Mouse (Mus musculus) T-helper 1 cell (primary cell): Measurements from ENCODE around the gene Aifm1.
"Not testable (repeated sequence)": the region's sequence is repeated elsewhere in the genome, so short reads cannot be mapped to it uniquely, and the experiment has no call there.

Experiments used
- in situ Hi-C: fragments of 300-600 bp; cut with MboI, MseI; formaldehyde crosslinking; loops from one replicate; pipeline ENCODE4 v1.15.1; 2025; ENCODE audit warnings: high pct_unique_total_duplicates

Gene Aifm1

GRCm38 (mm10) chrX:48460496-48460895 lies 52.9 kb downstream of the Aifm1 start:
- in situ Hi-C loops = loop anchor here (5.0 kb wide), 1 partner anchor 38 kb away; no protein-coding TSS in a partner anchor

DNA sequence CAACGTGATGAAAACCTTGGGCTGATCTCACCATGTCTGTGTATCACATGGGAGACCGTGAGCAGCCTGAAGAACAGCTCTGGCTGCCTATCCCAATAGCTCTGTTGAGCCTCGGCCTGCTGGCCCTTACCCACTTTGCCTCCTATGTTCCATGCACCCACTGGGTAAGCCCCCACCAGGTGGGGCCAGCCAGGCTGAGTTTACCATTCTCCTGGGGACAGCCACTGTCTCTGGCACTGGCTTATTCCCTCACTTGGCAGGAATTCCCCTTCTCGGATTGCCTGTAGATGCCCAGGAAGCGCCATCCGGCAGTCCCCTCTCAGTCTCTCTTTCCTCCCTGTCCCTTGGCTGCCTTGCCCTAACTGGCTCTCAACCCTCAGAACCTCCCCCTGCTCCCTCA lies 56.4 kb downstream of the Aifm1 start:
- in situ Hi-C loops = no loop called here

DNA sequence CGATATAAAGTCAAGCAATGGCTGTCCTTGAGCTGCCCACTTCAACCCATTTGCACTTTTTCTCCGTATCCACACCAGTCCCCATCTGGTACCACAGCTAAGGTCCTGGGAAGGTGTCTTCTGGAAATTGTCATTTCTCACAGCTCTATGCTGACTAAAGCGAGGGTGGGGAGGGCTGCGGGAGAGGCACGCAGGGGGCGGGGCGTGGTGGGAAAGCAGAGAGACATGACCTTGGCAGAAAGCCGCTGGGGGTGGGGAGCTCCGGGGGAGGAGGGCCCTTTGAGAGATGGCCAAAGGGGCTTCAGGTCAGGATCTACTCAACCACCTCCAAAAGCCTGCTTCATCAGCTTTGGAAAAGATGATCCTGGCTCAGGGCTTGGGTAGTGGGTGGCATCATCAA lies 58.3 kb downstream of the Aifm1 start:
- in situ Hi-C loops = no loop called here

- in situ Hi-C loops = no loop called here
Measured at GRCm38 (mm10) chrX:48454495-48454878, 58.9 kb downstream of the Aifm1 start.

- in situ Hi-C loops = no loop called here
Measured at GRCm38 (mm10) chrX:48453736-48454494, 59.4 kb downstream of the Aifm1 start.

- in situ Hi-C loops = no loop called here
Measured at GRCm38 (mm10) chrX:48452931-48453673, 60.3 kb downstream of the Aifm1 start.

DNA sequence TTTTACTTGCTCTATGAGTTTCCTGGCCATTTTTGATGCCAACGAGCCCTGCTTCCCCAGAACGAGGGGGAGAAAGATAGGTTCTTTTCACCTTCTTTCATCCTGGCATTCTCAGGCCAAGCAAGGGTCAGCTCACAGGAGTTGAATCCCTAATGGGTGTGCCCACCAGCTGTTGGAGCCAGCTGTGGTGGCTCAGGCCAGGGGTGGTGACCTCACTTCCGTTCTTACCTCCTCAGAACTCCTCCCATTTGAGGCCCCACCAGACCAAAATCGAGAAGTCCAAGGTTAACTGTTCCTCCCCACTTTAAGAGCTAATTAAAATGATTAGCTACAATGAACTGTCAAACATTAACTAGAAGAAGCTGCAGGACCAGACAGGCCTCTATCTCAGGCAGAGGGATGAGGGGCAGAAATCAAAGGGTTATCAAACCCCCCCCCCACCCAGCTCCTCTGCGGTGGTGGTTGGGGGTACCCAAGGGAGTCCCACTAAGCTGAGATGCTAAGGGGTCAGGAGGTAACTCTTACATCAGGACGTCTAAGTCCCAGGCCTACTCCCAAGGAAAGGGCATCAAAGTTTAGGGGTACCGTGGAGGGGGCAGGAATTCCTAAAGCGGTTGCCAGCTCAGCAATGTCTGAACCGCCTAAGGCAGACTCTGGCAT lies 61.0 kb downstream of the Aifm1 start:
- in situ Hi-C loops = no loop called here

DNA sequence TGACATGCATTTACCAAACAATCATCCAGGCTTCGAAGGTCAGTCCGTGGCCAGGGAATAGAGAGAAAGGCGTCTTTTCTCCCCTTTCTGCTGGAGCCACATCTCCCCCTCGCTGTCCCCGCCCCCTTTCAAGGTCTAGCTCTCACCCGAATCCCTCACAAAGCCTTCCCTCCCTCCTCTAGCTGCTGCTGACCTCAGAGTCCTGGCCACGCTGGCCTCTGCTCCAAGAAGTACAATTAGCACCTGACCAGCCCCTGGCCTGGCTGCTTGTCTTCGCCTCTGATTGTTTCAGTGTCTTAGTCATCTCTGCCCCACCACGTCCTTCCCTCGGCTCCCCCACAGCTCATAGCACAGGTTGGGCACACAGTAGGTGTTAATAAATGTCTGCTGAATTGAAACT lies 63.7 kb downstream of the Aifm1 start:
- in situ Hi-C loops = no loop called here

DNA sequence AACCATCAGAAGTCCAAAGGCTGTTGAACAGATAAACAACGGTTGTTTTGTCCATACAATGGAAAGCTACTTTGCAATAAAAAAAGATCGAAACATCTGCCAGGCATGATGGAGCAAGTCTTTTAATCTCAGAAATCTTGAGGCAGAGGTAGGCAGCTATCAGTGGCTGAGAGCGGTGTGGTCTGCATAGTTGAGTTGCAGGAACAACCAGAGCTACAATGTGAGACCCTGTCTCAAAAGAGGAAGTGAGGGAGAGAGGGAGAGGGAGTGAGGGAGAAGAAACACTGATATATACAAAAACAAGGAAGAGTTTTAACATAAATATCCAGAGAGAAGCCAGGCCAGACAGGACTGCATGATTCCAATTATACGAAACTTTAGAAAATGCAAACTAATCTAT lies 68.7 kb downstream of the Aifm1 start:
- in situ Hi-C loops = no loop called here

DNA sequence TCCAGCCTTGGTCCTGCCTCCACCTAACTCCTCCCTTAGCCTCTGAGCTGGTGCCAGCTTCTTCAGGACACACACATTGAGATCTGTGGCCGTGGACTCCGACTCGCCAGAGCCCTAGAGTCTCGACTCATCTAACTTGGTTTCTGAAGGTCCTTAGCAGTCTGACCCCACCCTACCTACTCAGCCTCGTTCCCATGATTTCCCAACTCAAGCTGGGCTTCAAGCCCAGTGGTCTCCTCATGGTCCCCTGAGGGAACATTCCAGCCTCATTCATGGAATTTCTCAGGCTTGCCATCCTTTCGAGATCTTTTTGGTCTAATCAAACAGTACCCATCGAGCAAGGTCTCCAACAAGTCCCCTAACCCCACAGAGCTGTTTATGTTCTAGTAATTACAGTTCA lies 71.4 kb downstream of the Aifm1 start:
- in situ Hi-C loops = no loop called here

DNA sequence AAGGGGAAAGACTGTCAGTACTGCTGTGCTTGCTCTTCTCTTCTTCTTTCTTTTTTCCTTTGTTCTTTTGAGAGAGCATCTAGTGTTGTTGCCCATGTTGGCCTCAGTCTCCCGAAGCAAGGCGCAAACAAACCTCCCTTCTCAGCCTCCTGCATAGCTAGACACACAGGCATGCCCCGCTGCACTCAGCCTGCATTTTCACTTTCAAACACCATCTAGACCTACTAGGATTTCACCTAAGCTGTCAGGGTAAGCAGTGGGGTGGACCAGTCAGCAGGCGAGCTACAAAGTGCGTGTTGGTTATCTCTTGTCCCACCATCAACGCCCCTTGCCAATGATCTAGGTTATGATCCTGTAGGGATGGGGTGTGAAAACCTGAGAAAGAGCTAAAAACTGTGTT lies 71.8 kb downstream of the Aifm1 start:
- in situ Hi-C loops = no loop called here

GRCm38 (mm10) chrX:48439036-48439435 lies 74.3 kb downstream of the Aifm1 start:
- in situ Hi-C loops = no loop called here

DNA sequence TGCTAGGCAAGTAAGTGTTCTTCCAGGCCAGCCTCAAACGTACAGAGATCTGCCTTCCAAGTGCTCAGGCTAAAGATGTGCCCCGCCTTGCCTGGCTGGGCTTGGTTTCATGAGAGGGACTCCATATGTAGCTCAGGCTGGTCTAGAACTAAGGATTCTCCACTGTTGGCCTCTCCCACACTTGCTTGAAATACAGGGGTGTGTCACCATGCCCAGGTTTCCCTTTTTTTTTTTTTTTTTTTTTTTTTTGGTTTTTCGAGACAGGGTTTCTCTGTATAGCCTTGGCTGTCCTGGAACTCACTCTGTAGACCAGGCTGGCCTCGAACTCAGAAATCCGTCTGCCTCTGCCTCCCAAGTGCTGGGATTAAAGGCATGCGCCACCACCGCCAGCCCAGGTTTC lies 77.3 kb downstream of the Aifm1 start:
- in situ Hi-C loops = not testable (repeated sequence)

- in situ Hi-C loops = no loop called here
Measured at GRCm38 (mm10) chrX:48435477-48435900, 77.9 kb downstream of the Aifm1 start.

DNA sequence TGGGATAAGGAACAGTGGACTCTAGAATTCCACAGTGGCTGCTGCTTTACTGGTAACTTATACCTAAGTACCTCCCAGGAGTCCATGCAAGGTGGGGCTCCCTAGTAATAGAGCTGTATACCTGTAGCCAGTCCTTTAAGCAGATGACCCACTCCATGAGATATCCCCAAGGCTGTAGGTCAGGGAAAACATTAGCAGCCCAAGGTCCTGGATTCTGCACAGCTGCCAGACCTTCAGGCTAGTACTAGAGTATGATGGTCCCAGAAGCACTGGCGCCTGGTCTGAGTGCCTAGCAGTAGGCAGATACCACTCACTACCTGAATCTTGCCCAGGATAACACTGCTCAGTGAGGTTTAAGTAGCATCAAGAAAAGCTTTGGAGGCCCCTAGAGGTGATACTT lies 79.1 kb downstream of the Aifm1 start:
- in situ Hi-C loops = no loop called here

DNA sequence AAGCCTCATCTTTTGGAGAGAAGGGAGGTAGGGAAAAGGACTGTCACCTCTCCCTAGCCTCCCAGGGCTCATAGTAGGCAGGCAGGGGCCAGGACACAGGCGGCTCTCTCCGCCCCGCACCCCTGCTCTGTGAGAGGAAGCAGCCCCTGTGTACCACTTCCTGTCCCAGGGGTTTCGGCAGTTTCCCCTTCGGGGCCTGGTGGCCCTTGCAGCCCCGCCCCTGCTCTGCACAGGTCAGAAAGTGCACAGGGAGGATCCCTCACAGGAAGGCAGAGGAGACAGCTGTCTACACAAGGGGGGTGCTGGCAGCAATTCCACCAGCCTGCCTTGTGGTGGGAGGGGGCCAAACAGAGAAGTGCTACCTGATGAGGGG lies 79.8 kb downstream of the Aifm1 start:
- in situ Hi-C loops = no loop called here

DNA sequence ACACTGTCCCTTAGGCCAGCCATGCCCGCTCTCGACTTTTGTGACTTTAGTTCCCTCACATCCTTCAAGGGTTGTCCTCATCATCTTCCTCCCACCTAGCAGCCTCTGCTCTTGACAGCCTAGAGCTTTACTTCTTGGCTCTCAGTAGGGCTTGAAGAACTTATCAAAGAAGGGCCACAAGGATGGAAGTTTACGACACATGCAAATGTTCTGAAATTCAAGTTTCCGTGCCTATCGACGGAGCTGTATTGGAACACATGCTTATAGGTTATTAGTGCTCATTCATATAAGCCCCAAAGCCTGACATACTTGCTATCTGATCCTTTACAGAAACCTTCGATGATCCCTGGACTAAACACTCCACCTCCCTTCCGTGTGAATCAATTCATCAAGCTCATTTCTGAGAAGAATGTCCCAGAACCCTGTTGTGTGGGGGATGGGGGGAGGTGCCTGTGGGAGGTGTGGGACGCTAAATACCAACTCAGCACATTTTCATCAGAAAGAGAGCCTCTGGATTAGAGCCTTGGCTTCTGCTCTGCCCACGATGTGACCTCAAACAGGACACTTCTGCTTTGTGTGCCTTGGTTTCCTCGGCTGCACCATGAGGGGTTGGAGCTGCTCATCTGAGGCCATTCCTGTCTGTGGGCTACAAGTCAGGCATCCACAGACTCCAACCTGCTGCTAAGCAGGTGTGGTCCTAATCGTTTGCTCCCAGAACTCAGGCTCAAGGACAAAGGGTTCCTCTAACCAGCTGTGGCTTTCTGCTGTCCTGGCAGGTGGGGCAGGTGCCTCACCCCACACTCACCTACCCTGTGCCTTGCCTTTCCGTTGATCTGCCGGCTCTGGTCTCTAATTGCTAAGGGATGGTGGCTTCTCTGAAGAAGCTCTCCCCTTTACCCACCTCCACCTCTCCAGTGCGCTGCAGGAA lies 80.5 kb downstream of the Aifm1 start:
- in situ Hi-C loops = no loop called here

DNA sequence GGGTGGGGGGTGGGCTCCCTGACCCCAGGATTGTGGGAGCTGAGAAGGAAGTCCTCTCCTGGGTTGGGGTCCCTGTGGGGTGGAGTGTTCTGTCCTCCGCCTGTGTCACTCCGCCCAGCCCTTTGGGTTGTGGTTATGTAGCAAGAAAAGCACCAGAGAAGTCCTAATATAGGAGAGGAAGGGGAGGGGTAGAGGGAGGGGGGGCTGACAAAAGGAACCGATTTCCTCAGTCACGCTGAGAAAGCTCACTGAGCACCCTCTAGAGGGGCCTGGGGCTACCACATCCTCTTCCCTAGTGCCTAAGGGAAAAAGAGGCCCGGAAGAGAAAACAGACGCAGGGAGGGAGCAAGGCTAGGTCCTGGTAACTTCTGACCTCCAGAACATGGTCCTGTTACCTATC lies 83.8 kb downstream of the Aifm1 start:
- in situ Hi-C loops = loop anchor here (5.0 kb wide), 1 partner anchor 103 kb away; no protein-coding TSS in a partner anchor

DNA sequence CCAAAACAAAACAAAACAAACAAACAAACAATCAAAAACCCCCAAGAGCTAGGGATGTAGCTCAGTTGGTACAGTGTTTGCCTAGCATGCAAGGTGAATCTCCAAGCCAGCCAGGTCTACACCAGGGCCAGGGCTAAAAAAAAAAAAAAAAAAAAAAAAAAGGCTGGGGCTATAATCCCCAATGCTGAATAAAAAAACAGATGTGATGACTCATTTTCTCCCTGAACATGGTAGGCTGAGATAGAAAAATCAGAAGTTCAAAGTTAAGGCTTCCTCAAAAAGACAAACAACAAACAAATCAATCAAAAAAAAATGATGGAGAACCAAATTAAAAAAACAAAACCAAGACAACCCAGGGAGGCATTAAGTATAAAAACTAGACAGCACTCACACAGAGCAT lies 84.3 kb downstream of the Aifm1 start:
- in situ Hi-C loops = loop anchor here (5.0 kb wide), 1 partner anchor 103 kb away; no protein-coding TSS in a partner anchor

DNA sequence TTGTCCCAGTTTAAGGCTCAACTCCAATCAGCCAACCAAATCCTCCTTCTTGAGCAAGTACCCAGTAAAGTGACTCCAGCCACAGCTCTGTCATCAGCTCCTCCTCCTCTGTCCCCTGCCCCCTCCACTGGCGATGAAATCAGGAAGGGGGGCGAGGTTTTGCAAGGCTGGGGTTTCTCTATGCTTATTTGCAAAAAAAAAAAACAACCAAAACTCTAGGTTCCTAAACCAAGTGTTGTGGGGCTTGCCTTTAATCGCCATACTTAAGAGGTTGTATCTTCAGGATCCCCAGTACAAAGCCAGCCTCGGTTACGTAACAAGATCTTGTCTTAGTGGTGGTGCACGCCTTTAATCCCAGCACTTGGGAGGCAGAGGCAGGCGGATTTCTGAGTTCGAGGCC lies 84.7 kb downstream of the Aifm1 start:
- in situ Hi-C loops = loop anchor here (5.0 kb wide), 1 partner anchor 104 kb away; no protein-coding TSS in a partner anchor

DNA sequence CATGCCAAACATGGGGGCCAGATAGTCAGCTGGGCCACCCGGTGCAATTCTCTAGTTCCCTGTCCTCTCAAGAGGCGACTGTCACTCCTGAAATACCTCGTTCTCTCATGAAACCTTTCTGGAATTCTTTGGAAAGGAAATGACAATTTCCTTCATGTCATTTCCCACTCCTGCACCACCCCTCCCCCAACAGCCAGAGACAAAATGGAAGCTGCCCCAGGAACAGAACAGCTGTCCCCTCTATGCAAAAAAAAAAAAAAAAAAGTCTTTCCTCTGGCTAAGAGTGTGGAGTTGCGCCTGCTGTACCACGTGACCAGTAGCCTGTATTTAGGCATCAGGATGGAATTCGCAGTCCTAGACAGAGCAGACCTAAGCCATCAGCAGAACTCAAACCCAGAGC lies 85.1 kb downstream of the Aifm1 start:
- in situ Hi-C loops = loop anchor here (5.0 kb wide), 1 partner anchor 104 kb away; no protein-coding TSS in a partner anchor
